Comparison of ENCODE assay signal across 25 mouse cellular contexts in the genomic region with DNA sequence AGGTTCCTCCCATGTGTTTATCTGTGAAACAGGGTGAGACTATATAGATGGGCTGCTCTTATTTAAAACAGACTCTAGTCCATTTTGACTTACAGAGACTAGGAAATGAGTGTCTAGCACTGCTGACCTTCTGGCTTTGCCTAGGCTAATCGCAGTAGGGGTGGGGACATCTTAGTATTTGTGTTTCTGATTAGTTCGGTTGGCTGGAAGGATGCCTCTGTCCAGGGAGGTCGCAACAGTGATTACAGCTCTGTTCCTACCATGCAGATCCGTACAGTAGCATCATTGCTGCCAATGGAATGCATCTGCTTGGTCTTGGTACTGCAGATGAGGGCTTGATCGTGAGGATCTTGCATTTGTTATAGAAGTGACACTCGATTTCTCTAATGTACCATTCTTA. TPM values are rescaled to one million over a fixed set of nuclear protein-coding genes. Genes with fewer than 3 reads are reported as not detected.
DNase-seq lines count a peak whose midpoint lies in the region; ATAC-seq and TF ChIP-seq lines count a peak whose summit lies in the region.
"Had no signal": no experiment of that assay in that cellular context is flagged by ENCODE, and none has a peak within 500 bp of the region (broad histone marks: within the 10 kb centered on the region; RNA-seq: fewer than 3 reads in every experiment).

No protein-coding gene starts in this region.

- no peak for TF ChIP-seq CTCF in ES-Bruce4 (IDR thresholded peaks at IDR 0.05; ENCODE audit: low read depth, low read length)

- peak; percentile 24 for DNase-seq in ES-E14 (ENCODE audit: low read depth, low spot score)
- DNase-seq in ZHBTc4 (ENCODE audit: low read depth, low spot score): peak; percentile 61
- no peak for DNase-seq in kidney, postnatal 14 days
- DNase-seq: adrenal gland, adult 2 months; adrenal gland, postnatal 10 days; adrenal gland, postnatal 25 days; B cell, adult 2 months; cerebellum, adult 11 months; cerebellum, adult 18-20 months; cerebellum, adult 8-10 months; cerebellum, adult 9-11 months; cerebellum, postnatal 14 days; cerebellum, postnatal 36 days; embryo, embryonic 11 days had no signal

- H3K9me3 ChIP-seq in ES-Bruce4 (replicated peaks; ENCODE audit: control insufficient read depth, insufficient read depth, low read length, poor library complexity, severe bottlenecking) (no peaks in the 10 kb centered on the region; the same call in 1 of the 2 replicates), ES-E14 (ENCODE audit: control insufficient read depth, insufficient read depth, low read depth, low read length) (no peaks in the 10 kb centered on the region)
- H3K9me3 ChIP-seq in heart, embryonic 12.5 days (replicated peaks): no peaks in the 10 kb centered on the region
- H3K9me3 ChIP-seq: embryonic facial prominence, embryonic 13.5 days; embryonic facial prominence, embryonic 15.5 days; forebrain, embryonic 10.5 days; forebrain, embryonic 12.5 days had no signal

- H3K4me1 ChIP-seq in ES-Bruce4 (ENCODE audit: control insufficient read depth, insufficient read depth, low read length): peaks cover 1% of the 10 kb centered on the region
- H3K4me1 ChIP-seq in ES-E14 (ENCODE audit: control insufficient read depth in 2 of 2, insufficient read depth in 2 of 2, low read length in 2 of 2, poor library complexity in 1 of 2): peaks cover 4% of the 10 kb centered on the region in 2 experiments; a peak in 3 of 4 replicates
- H3K4me1 ChIP-seq in heart, embryonic 12.5 days (replicated peaks): peaks cover 24% of the 10 kb centered on the region
- H3K4me1 ChIP-seq: embryonic facial prominence, embryonic 13.5 days; embryonic facial prominence, embryonic 15.5 days; forebrain, embryonic 10.5 days; forebrain, embryonic 12.5 days had no signal

- ATAC-seq in heart, embryonic 12.5 days (ENCODE audit: insufficient number of reproducible peaks, low FRiP score): no peak
- ATAC-seq: CD4-positive, CD25-positive, alpha-beta regulatory T cell, adult 4 months; forebrain, embryonic 14.5 days; forebrain, embryonic 16.5 days had no signal

- H3K36me3 ChIP-seq in ES-Bruce4 (ENCODE audit: control insufficient read depth, insufficient read depth, low read length, poor library complexity, severe bottlenecking): peaks cover 44% of the 10 kb centered on the region
- H3K36me3 ChIP-seq in ES-E14 (ENCODE audit: control insufficient read depth, insufficient read depth, low read length, poor library complexity, severe bottlenecking): peaks cover 21% of the 10 kb centered on the region
- peaks cover 27% of the 10 kb centered on the region for H3K36me3 ChIP-seq in heart, embryonic 12.5 days

- in situ Hi-C loops in ES-E14 (cut with MboI; ENCODE audit: low sequenced_read_pairs in 2 of 2, unreplicated experiment in 2 of 2): no loop called here

- no peak overlapping the region for H3K4me2 ChIP-seq in heart, embryonic 12.5 days
- H3K4me2 ChIP-seq: embryonic facial prominence, embryonic 13.5 days; embryonic facial prominence, embryonic 15.5 days; forebrain, embryonic 12.5 days had no signal

- TF ChIP-seq POLR2A in ES-Bruce4 (IDR thresholded peaks at IDR 0.05; ENCODE audit: insufficient read depth, low read length): no peak

- 71% methylated on average over 6 of the region's 6 CpGs for WGBS in heart, embryonic 12.5 days

- H3K9ac ChIP-seq in ES-Bruce4 (ENCODE audit: low read depth, poor library complexity, severe bottlenecking) (no peak overlapping the region), ES-E14 (ENCODE audit: insufficient read depth, low read depth, low read length, poor library complexity, severe bottlenecking) (no peak overlapping the region)
- no peak overlapping the region for H3K9ac ChIP-seq in heart, embryonic 12.5 days
- H3K9ac ChIP-seq: embryonic facial prominence, embryonic 13.5 days; embryonic facial prominence, embryonic 15.5 days; forebrain, embryonic 12.5 days had no signal

- H3K4me3 ChIP-seq in ES-Bruce4 (ENCODE audit: low read depth, low read length): no peak overlapping the region
- H3K4me3 ChIP-seq in ES-E14 (ENCODE audit: insufficient read depth in 1 of 2, low read depth in 1 of 2, low read length in 2 of 2, poor library complexity in 1 of 2, severe bottlenecking in 1 of 2): no peak overlapping the region
- no peak overlapping the region for H3K4me3 ChIP-seq in heart, embryonic 12.5 days
- H3K4me3 ChIP-seq: embryonic facial prominence, embryonic 13.5 days; embryonic facial prominence, embryonic 15.5 days; erythroblast, embryonic 14.5 days; forebrain, embryonic 10.5 days; forebrain, embryonic 12.5 days had no signal

- no peak overlapping the region for H3K27ac ChIP-seq in ES-Bruce4 (ENCODE audit: insufficient read depth, low read length)
- no peak overlapping the region for H3K27ac ChIP-seq in ES-E14 (ENCODE audit: insufficient read depth, low read depth, low read length, poor library complexity, severe bottlenecking)
- no peak overlapping the region for H3K27ac ChIP-seq in heart, embryonic 12.5 days (ENCODE audit: poor library complexity, severe bottlenecking)
- H3K27ac ChIP-seq: embryonic facial prominence, embryonic 13.5 days; embryonic facial prominence, embryonic 15.5 days; forebrain, embryonic 10.5 days; forebrain, embryonic 12.5 days had no signal

- 0 out of 2 replicates have a peak, but pooled peaks have one; percentile 37 for TF ChIP-seq EP300 in ES-Bruce4 (IDR thresholded peaks at IDR 0.05; ENCODE audit: insufficient read depth, low read depth, low read length)

- no peaks in the 10 kb centered on the region for H3K27me3 ChIP-seq in ES-Bruce4 (ENCODE audit: control insufficient read depth, insufficient read depth, low read length, poor library complexity, severe bottlenecking)
- no peaks in the 10 kb centered on the region for H3K27me3 ChIP-seq in heart, embryonic 12.5 days (replicated peaks)
- H3K27me3 ChIP-seq: CH12.LX; embryonic facial prominence, embryonic 13.5 days; embryonic facial prominence, embryonic 15.5 days; forebrain, embryonic 12.5 days had no signal

TF ChIP-seq in ES-E14, 5 proteins besides CTCF, POLR2A, EP300 and RAD21:
- no peak for TF ChIP-seq ZNF384 (IDR thresholded peaks at IDR 0.05; ENCODE audit: low read depth, low read length)
- no peak for TF ChIP-seq MAFK (IDR thresholded peaks at IDR 0.05; ENCODE audit: insufficient read depth, low read depth, low read length)
- TF ChIP-seq HCFC1 (IDR thresholded peaks at IDR 0.05; ENCODE audit: borderline replicate concordance, insufficient read depth, low read length): no peak
- no peak for TF ChIP-seq CHD2 (IDR thresholded peaks at IDR 0.05; ENCODE audit: low read depth, low read length)
- TF ChIP-seq ZC3H11A (IDR thresholded peaks at IDR 0.05; ENCODE audit: borderline replicate concordance, low read depth, low read length): no peak

RNA-seq across cellular contexts. Expression of a gene that starts 18.7 kb away (rescaled TPM):
- polyA plus RNA-seq in ES-Bruce4 (2011; ENCODE audit: insufficient read depth, insufficient read length, low read depth, missing spikeins): 156 and 158 TPM in 2 replicates
- total RNA-seq in ES-E14 (2012; rRNA removed): 99.3 and 150 TPM in 2 replicates
- polyA plus RNA-seq in heart, embryonic 12.5 days (2016; fragmentation: Nextera tagmentation; extraction: Ambion mirVana): 35.8 and 40.5 TPM in 2 replicates
